Mouse (Mus musculus) liver, adult 2 months (tissue): Measurements from ENCODE around the gene Ppp4r3a. TPM values are rescaled to one million over a fixed set of nuclear protein-coding genes. Genes with fewer than 3 reads are reported as not detected.

Source experiments
- DNase-seq: peaks from one replicate; pipeline ENCODE4 v3.0.0-alpha.2; 2011; ENCODE audit warnings: low read depth, low spot score; ENCODE audit errors: extremely low read depth
- H3K27ac ChIP-seq: fragments of 200-500 bp; replicated peaks from 2 replicates; pipeline ENCODE4 v1.5.1; 2012; ENCODE audit warnings: low read depth, mild to moderate bottlenecking, control low read depth, inconsistent platforms, low read length; ENCODE audit not compliant: insufficient read depth
- H3K27me3 ChIP-seq: fragments of 200-500 bp; 2 replicates; pipeline ENCODE4 v1.6.1; 2012; ENCODE audit warnings: mild to moderate bottlenecking, moderate library complexity, low read length, inconsistent platforms; ENCODE audit not compliant: control insufficient read depth, insufficient read depth
- H3K36me3 ChIP-seq: fragments of 200-500 bp; 2 replicates; pipeline ENCODE4 v1.6.1; 2012; ENCODE audit warnings: low read length, inconsistent platforms; ENCODE audit not compliant: control insufficient read depth, insufficient read depth
- H3K4me1 ChIP-seq: fragments of 200-500 bp; 2 replicates; pipeline ENCODE4 v1.6.1; 2011; ENCODE audit warnings: low read length; ENCODE audit not compliant: control insufficient read depth, insufficient read depth
- H3K4me3 ChIP-seq: fragments of 200-500 bp; 2 replicates; pipeline ENCODE4 v1.5.1; 2011; ENCODE audit warnings: low read depth, mild to moderate bottlenecking, control low read depth, low read length, moderate library complexity; ENCODE audit not compliant: insufficient read depth
- H3K79me2 ChIP-seq: fragments of 200-500 bp; 2 replicates; pipeline ENCODE4 v1.6.1; 2012; ENCODE audit warnings: inconsistent platforms, mild to moderate bottlenecking, low read length, moderate library complexity; ENCODE audit not compliant: control insufficient read depth, insufficient read depth
- H3K9ac ChIP-seq: fragments of 200-500 bp; 2 replicates; pipeline ENCODE4 v1.6.1; 2012; ENCODE audit warnings: low read depth, mild to moderate bottlenecking, control low read depth, inconsistent platforms, low read length
- CTCF ChIP-seq: fragments of 200-500 bp; IDR thresholded peaks from 2 replicates; pipeline ENCODE4 v1.5.1; 2011; ENCODE audit warnings: low read depth, low read length, control low read depth
- POLR2A ChIP-seq: fragments of 200-500 bp; IDR thresholded peaks from 2 replicates; pipeline ENCODE4 v1.6.1; 2011; ENCODE audit warnings: low read length, control low read depth; ENCODE audit not compliant: insufficient read depth; ENCODE audit errors: extremely low read depth
- WGBS: fragments of 180-500 bp; shearing (Covaris S2); methylation state at CpG from one replicate; pipeline ENCODE4 v1.1.7; 2018; 5-methylcytosine and 5-hydroxymethylcytosine counted together
- polyA plus RNA-seq: library from polyadenylated mRNA; depleted of rRNA; stranded (reverse); fragments of >200 nt; gene quantifications from 2 replicates; pipeline ENCODE4 v1.2.3, GENCODE M21; 2012
- total RNA-seq: library from RNA; depleted of rRNA; stranded (reverse); fragments of >200 nt; gene quantifications from 2 replicates; pipeline ENCODE4 v1.2.3, GENCODE M21; 2014

Ppp4r3a gene
- total and polyA plus RNA-seq, 2 experiments = 12.2 to 41.9 TPM

DNA sequence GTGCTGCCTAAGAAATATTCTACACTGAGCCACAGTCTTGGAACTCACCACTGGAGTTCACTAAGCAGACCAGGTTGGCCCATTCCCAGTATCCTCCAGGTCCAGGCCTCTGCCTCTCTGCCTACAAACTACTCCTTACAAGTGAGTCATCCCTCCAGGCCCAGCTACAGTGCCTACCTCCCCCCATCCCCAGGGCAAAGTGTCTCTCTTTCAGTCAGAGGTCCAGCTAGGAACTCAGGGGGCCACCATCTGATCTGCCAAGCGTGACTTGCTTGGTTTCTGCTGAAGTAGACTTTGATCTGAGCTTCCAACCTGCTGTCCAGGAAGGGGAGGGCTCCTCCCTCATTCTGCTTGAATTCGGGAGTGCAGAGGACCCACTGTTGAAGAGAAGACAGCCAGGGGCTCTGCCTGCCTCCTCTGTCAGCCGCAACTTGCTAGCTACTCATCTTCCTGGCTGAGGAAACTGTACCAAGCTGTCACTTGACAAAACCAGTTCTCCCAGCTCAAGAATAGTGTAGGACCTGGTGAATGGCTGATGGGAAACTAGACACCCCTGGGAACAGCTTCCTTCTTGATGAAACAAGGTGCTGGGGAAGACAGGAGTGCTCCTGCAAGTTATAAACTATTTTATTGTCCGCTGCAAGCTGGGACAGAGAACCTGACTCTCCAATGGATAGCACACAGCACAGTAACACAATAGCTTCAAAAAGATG is 80.5 kb downstream of the Ppp4r3a start:
- Histone ChIP-seq H3K4me1 (no peaks in the 10 kb centered on the region), H3K4me3 (no peak overlapping the region), H3K27me3 (no peaks in the 10 kb centered on the region), H3K36me3 (no peaks in the 10 kb centered on the region), H3K9ac (no peak overlapping the region), H3K79me2 (no peaks in the 10 kb centered on the region), H3K27ac (no peak overlapping the region)
- DNase-seq = no peak
- TF ChIP-seq CTCF (no peak), POLR2A (no peak)
- WGBS = 77% methylated on average over 4 of the region's 4 CpGs

DNA sequence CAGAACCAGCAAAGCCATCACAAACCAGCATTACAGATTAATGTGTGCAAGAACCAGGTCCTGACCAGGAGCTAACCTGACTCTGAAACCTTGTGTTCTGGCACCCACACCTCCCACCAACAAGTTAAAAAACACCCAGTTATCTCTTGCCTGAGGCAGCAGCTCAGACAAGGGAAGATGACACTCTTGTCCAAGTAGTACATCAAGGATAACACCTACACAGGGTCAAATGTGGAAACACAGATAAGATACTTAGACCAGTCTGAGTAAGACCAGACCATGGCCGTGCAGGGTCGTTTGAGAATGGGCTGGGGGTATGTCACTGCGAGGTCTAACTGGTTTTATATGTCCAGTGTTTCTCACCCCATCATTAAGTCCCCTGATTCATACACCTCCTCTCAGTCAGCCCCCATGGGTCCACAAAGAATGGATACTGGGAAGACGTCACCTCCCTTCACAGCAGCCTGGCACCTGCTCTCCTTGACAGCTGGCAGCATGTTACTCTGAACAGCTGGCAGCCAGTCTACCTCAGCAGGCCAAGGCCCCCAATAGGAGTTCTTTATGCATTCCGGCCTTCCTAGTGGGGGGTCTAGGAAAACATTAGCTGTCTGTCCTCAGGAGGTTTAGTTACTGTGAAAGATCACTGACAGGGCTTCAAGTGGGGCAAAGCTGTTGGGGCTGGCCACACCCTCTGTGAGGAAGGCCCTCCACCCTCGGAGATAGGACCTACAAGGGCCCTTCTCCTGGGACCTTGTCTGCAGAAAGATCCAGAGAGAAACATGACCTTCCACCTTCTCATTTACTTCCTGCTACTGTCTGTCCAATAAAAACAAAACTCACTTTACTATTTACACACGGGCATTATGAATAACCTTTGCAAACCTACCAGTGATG is 84.2 kb downstream of the Ppp4r3a start:
- Histone ChIP-seq H3K4me1 (peaks cover 6% of the 10 kb centered on the region), H3K36me3 (no peaks in the 10 kb centered on the region), H3K4me3 (no peak overlapping the region), H3K27me3 (no peaks in the 10 kb centered on the region), H3K9ac (no peak overlapping the region), H3K27ac (no peak overlapping the region), H3K79me2 (no peaks in the 10 kb centered on the region)
- no peak for TF ChIP-seq POLR2A
- 75% methylated on average over 7 of the region's 7 CpGs for WGBS
- DNase-seq = no peak

GRCm38 (mm10) chr12:100998564-100998962 is 84.9 kb downstream of the Ppp4r3a start:
- H3K4me3 ChIP-seq = no peak overlapping the region
- H3K79me2 ChIP-seq = no peaks in the 10 kb centered on the region
- H3K4me1 ChIP-seq = peaks cover 6% of the 10 kb centered on the region
- TF ChIP-seq CTCF (no peak), POLR2A (no peak)
- H3K36me3 ChIP-seq = no peaks in the 10 kb centered on the region
- no peak overlapping the region for H3K9ac ChIP-seq
- H3K27ac ChIP-seq = no peak overlapping the region
- no peaks in the 10 kb centered on the region for H3K27me3 ChIP-seq
- 47% methylated on average over 8 of the region's 8 CpGs for WGBS
- DNase-seq = peak; percentile 80

- Histone ChIP-seq H3K4me1 (peaks cover 6% of the 10 kb centered on the region), H3K36me3 (no peaks in the 10 kb centered on the region), H3K9ac (no peak overlapping the region), H3K27ac (no peak overlapping the region), H3K79me2 (no peaks in the 10 kb centered on the region), H3K4me3 (no peak overlapping the region), H3K27me3 (no peaks in the 10 kb centered on the region)
- TF ChIP-seq POLR2A = no peak
- TF ChIP-seq CTCF = no peak
- DNase-seq = no peak
- 44% methylated on average over 10 of the region's 10 CpGs for WGBS
Observed at GRCm38 (mm10) chr12:100997830-100998563, 85.5 kb downstream of the Ppp4r3a start.

DNA sequence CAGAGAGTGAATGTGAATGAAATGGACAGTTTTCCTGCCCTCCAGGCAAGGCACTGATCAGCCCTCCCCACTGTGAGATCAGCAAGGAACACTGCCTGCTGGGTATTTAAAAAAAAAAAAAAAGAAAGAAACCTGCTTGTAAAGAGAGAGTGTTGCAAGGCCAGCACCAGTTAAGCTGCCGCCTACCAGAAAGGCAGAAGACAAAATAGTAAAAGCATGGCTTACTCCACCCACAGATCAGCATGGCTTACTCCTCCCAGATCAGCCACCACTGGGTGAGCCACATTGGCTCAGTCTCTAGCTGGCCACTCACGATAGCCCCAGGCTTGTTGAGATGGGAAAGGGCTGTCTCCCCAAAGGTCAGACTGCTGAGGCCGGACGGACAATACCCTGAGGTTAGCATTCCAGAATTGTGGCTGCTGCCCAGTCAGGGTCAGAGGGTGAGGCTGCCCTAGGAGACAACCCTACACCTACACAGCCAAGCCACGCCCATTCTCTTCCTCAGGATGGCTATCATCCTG is 87.1 kb downstream of the Ppp4r3a start:
- no peak overlapping the region; the same call in 1 of the 2 replicates for H3K27ac ChIP-seq

More for the DNA sequence above, 87.1 kb downstream of the Ppp4r3a start:
- Histone ChIP-seq H3K4me3 (no peak overlapping the region), H3K79me2 (no peaks in the 10 kb centered on the region), H3K27me3 (no peaks in the 10 kb centered on the region), H3K9ac (no peak overlapping the region), H3K4me1 (peaks cover 6% of the 10 kb centered on the region), H3K36me3 (no peaks in the 10 kb centered on the region)
- TF ChIP-seq CTCF (no peak), POLR2A (no peak)
- peak; percentile 98 for DNase-seq
- 18% methylated on average over 5 of the region's 5 CpGs for WGBS
